Mouse (Mus musculus) midbrain, embryonic 12.5 days (tissue): ENCODE results near the gene Eif1b. TPM values are rescaled to one million over a fixed set of nuclear protein-coding genes. Genes with fewer than 3 reads are reported as not detected.
"Not testable (repeated sequence)": the region's sequence is repeated elsewhere in the genome, so short reads cannot be mapped to it uniquely, and the experiment has no call there.

Experiments
- ATAC-seq: fragments of 200-750 bp; cut with Nextera tagmentation; 2 replicates; pipeline ENCODE4 v1.8.0; 2017; ENCODE audit warnings: low read depth, moderate TSS enrichment, moderate library complexity; ENCODE audit not compliant: low FRiP score
- H3K27ac ChIP-seq: fragments of 300-500 bp; sonication (generic); replicated peaks from 2 replicates; pipeline ENCODE4 v1.5.1; 2016; ENCODE audit warnings: mild to moderate bottlenecking
- H3K27me3 ChIP-seq: fragments of 300-500 bp; sonication (generic); 2 replicates; pipeline ENCODE4 v1.6.1; 2016; ENCODE audit warnings: mild to moderate bottlenecking
- H3K36me3 ChIP-seq: fragments of 300-500 bp; sonication (generic); 2 replicates; pipeline ENCODE4 v1.6.1; 2016
- H3K4me1 ChIP-seq: fragments of 300-500 bp; sonication (generic); 2 replicates; pipeline ENCODE4 v1.6.1; 2016
- H3K4me2 ChIP-seq: fragments of 300-500 bp; sonication (generic); replicated peaks from 2 replicates; pipeline ENCODE4 v1.6.1; 2016; ENCODE audit warnings: mild to moderate bottlenecking, moderate library complexity
- H3K4me3 ChIP-seq: fragments of 300-500 bp; sonication (generic); 2 replicates; pipeline ENCODE4 v1.5.1; 2016; ENCODE audit warnings: mild to moderate bottlenecking
- H3K9ac ChIP-seq: fragments of 300-500 bp; sonication (generic); replicated peaks from 2 replicates; pipeline ENCODE4 v1.6.1; 2016; ENCODE audit warnings: mild to moderate bottlenecking, moderate library complexity
- H3K9me3 ChIP-seq: fragments of 300-500 bp; sonication (generic); 2 replicates; pipeline ENCODE4 v1.6.1; 2016; ENCODE audit warnings: mild to moderate bottlenecking
- WGBS: fragments of 180-500 bp; shearing (Covaris S2); methylation state at CpG from one replicate; pipeline ENCODE4 v1.1.7; 2016; 5-methylcytosine and 5-hydroxymethylcytosine counted together
- polyA plus RNA-seq: library from polyadenylated mRNA; unstranded; fragments of >200 nt; fragmentation: Nextera tagmentation; extraction: Ambion mirVana; gene quantifications from 2 replicates; pipeline ENCODE4 v1.2.1, GENCODE M21; 2016

Gene Eif1b
- polyA plus RNA-seq, 1 experiment from 2014 or later: 279 TPM

DNA sequence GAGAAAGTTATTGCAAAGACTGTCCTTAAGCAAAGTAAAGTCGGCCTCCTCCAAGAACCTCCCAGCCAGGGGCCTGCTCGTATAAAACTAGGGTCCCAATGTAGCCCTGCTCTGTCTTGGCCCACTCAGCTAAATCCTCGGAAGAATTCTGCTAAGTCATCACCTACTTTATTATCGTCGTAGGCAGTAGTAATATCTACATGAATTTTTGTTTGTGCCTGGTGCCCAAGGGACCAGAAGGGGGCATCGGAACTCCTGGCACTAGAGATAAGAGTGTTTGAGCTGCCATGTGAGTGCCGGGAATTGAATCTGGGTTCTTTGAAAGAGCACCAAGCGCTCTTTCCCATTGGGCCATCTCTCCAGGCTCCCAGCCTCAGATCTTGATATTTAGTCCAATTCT is 35.9 kb downstream of the Eif1b start:
- H3K9me3 ChIP-seq: no peaks in the 10 kb centered on the region
- no peaks in the 10 kb centered on the region; the same call in 1 of the 2 replicates for H3K4me1 ChIP-seq
- H3K9ac ChIP-seq: no peak overlapping the region
- H3K4me2 ChIP-seq: no peak overlapping the region
- no peak overlapping the region for H3K27ac ChIP-seq
- H3K4me3 ChIP-seq: no peak overlapping the region
- no peak for ATAC-seq
- H3K27me3 ChIP-seq: no peaks in the 10 kb centered on the region
- H3K36me3 ChIP-seq: no peaks in the 10 kb centered on the region
- 91% methylated on average over 8 of the region's 8 CpGs for WGBS

DNA sequence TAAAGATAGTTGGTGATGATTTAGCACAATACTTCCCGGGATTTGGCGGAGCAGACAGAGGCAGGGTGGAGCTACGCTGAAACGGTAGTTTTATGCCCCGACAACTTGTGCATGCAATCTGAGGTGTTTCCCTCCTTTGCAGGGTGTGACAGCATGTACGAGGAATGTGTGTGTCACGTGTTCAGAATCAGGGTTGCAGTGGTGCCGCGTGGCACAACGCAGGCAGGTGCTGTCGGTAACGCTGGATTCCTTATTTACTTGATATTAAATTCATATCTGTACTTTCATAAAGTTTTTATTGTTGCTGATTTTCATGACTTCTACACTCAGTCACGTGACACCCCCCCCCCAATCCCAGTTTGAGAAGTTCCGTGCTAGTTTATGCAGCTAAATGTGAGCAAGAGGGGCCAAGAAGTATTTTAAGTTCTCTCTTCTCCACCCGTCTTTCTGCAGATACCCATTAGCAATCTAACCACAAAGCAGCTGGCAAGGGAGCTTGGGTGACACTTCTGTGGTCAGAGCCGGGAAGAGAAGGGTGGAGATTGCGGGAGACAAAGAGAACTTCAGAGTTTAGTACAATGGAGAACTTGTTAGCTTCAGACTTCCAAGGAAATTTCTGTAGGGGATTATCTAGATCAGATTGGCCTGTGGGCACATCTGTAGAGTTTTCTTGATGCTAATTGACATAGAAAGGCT is 36.9 kb downstream of the Eif1b start:
- Histone ChIP-seq H3K4me2 (no peak overlapping the region), H3K9ac (no peak overlapping the region), H3K4me3 (no peak overlapping the region), H3K27ac (no peak overlapping the region), H3K27me3 (no peaks in the 10 kb centered on the region), H3K9me3 (0 out of 2 replicates have a peak, but pooled peaks cover under 1% of the 10 kb centered on the region), H3K4me1 (no peaks in the 10 kb centered on the region; the same call in 1 of the 2 replicates), H3K36me3 (no peaks in the 10 kb centered on the region)
- ATAC-seq: no peak
- WGBS: 89% methylated on average over 17 of the region's 17 CpGs

DNA sequence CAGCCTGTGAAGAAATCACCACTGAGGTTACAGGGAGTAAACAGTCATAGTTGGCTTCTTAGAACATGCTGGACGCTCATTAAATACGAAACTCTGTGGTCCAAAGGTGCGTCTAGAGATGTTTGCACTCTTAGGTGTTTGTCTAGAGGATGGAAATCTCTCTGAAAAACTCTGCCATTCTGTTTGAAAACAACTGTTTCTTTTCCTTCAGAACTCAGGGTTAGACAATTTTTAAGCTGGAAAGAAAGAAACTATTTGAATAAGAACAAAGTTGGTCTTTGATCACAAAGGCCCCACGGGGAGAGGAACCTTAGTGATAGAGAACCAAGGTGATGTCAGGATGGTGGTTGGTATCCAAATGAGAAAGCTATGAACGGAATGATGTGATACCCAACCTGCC is 38.4 kb downstream of the Eif1b start:
- H3K4me2 ChIP-seq: no peak overlapping the region
- H3K9ac ChIP-seq: no peak overlapping the region
- no peaks in the 10 kb centered on the region for H3K36me3 ChIP-seq
- no peak overlapping the region for H3K27ac ChIP-seq
- no peak overlapping the region for H3K4me3 ChIP-seq
- WGBS: 92% methylated on average over 5 of the region's 5 CpGs
- no peaks in the 10 kb centered on the region for H3K27me3 ChIP-seq
- H3K4me1 ChIP-seq: no peaks in the 10 kb centered on the region; the same call in 1 of the 2 replicates
- 0 out of 2 replicates have a peak, but pooled peaks cover 3% of the 10 kb centered on the region for H3K9me3 ChIP-seq
- ATAC-seq: no peak

DNA sequence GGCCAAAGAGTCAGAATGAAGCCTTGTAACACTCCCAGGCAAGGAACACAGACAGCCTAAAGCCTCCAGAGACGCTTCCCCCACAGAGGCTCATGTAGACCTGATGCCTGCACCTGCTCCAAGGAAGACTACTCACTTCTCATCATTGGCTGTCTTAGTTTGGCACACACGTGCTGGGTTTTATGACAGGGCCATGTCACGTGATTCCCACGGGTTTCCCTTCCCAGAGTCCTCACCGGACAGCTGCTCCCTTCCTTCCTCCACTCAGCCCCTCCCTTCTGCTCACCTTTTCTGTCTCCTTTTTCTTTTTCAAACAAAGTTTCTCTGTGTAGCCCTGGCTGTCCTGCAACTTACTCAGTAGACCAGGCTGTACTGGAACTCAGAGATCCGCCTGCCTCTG is 40.0 kb downstream of the Eif1b start:
- no peak overlapping the region for H3K27ac ChIP-seq
- 93% methylated on average over 6 of the region's 6 CpGs for WGBS
- no peaks in the 10 kb centered on the region for H3K36me3 ChIP-seq
- no peaks in the 10 kb centered on the region for H3K27me3 ChIP-seq
- no peak overlapping the region for H3K9ac ChIP-seq
- H3K4me2 ChIP-seq: no peak overlapping the region
- no peak overlapping the region for H3K4me3 ChIP-seq
- H3K9me3 ChIP-seq: 0 out of 2 replicates have a peak, but pooled peaks cover 3% of the 10 kb centered on the region
- H3K4me1 ChIP-seq: no peaks in the 10 kb centered on the region; the same call in 1 of the 2 replicates
- ATAC-seq: no peak

DNA sequence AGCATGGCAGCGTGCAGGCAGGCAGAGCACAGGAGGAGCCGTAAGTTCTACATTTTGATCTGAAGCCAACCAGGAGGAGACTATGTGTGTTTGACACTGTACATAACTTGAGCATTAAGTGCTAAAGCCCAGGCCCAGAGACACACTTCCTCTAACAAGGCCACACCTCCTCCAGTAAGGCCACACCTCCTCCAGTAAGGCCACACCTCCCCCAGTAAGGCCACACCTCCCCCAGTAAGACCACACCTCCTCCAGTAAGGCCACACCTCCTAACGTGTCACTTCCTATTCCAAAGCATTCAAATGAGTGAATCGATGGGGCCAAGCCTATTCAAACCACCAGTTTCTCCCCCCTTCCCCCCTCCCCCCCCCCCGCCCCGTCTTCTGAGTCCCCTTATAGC is 40.7 kb downstream of the Eif1b start:
- Histone ChIP-seq H3K36me3 (no peaks in the 10 kb centered on the region), H3K4me1 (no peaks in the 10 kb centered on the region), H3K4me2 (no peak overlapping the region), H3K9ac (no peak overlapping the region), H3K27me3 (no peaks in the 10 kb centered on the region), H3K27ac (no peak overlapping the region), H3K9me3 (0 out of 2 replicates have a peak, but pooled peaks cover 3% of the 10 kb centered on the region), H3K4me3 (no peak overlapping the region)
- ATAC-seq: no peak
- WGBS: 82% methylated on average over 6 of the region's 6 CpGs

DNA sequence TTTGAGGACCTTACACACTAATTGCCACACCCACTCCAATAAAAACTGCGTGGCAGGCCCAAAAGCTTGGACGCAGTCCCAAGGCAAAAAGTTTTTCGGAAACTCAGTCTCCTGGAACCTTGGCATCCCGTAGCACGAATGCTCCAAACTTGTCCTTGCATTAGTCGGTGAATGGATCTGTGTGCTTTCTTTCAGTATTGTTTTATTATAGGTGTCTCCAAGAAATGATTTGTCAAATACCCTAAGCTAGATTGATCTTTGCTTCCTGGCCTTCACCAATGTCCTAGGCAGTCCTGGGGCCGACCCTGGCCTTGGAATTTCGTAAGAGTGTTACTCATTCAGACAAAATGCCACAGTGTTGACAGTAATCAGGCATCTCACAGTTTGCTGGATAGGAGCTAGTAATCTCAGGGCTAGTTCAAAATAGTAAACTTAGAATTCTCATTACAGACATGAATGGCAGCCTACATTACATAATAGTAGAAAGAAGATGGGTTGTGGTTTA is 41.5 kb downstream of the Eif1b start:
- not testable (repeated sequence) for H3K4me3 ChIP-seq, H3K9ac ChIP-seq
- 94% methylated on average over 8 of the region's 8 CpGs for WGBS

DNA sequence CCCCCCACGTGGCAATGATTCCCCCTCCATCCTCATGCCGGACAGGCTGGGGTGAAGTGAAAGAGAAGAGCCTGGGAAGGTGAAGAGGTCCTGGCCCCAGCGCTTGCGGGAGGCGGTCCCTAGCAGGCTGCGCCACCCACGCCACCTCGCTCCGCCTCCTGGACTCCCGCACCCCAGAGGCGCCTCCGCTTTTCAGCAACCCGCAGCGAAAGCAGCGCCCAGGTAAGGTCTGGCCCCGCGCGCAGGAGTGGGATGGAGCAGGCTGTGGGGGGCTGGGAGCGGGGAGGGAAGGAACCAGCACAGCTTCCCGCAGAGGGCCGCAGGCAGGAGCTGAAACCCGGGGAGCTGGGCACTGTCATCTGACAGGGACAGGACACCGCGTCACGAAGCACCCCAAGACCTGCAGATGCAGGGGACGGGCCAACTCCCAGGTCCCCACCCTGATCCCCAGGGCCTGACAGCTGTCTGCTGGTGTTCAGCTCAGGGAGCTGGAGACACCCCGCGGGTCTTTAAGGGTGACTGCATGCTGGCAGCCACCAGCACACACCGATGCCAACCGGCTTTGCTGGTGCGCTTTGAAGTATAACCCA is 47.7 kb downstream of the Eif1b start, which contains the start of gene Entpd3:
TSS of gene Entpd3 (plus strand) at position 157 of the 590 bp plus-strand sequence.
- peaks cover 42% of the 10 kb centered on the region for H3K27me3 ChIP-seq
- H3K9me3 ChIP-seq: no peaks in the 10 kb centered on the region
- H3K36me3 ChIP-seq: no peaks in the 10 kb centered on the region
- peak within 1 kb of the TSS; percentile 57 for H3K9ac ChIP-seq
- WGBS: 1% methylated on average over 31 of the region's 31 CpGs
- H3K4me1 ChIP-seq: peaks cover 12% of the 10 kb centered on the region
- H3K27ac ChIP-seq: no peak within 1 kb of the TSS
- ATAC-seq: no peak
- peak within 1 kb of the TSS; percentile 43 for H3K4me3 ChIP-seq
- H3K4me2 ChIP-seq: peak within 1 kb of the TSS; percentile 71

More for the DNA sequence above, 41.5 kb downstream of the Eif1b start:
- not testable (repeated sequence) for H3K4me1 ChIP-seq, H3K36me3 ChIP-seq, H3K4me2 ChIP-seq, H3K27ac ChIP-seq, H3K27me3 ChIP-seq, ATAC-seq, H3K9me3 ChIP-seq

DNA sequence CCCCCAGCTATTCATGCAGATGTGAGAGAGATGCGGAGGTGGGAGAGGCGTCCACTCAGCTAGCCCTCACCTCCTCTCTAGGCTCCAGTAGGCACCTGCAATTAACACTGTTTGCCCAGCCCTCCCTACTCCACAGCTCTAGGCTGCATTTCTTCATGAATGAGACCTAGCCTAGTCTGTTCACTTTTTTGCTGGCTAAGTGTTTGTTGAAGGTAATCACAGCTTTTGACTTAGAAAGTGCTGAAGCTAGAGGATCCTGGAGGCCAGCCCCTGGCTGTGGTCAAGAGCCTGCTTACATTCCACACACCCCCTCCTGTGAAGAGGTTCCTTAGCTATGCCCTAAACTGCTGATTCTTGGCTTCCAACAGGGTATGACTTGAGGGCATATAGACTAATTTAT is 49.4 kb downstream of the Eif1b start:
- Histone ChIP-seq H3K36me3 (no peaks in the 10 kb centered on the region), H3K4me2 (no peak overlapping the region), H3K9me3 (no peaks in the 10 kb centered on the region), H3K4me3 (no peak overlapping the region), H3K9ac (no peak overlapping the region), H3K27me3 (peaks cover 42% of the 10 kb centered on the region), H3K27ac (no peak overlapping the region), H3K4me1 (peaks cover 12% of the 10 kb centered on the region)
- 20% methylated on average over 2 of the region's 2 CpGs for WGBS
- ATAC-seq: no peak

DNA sequence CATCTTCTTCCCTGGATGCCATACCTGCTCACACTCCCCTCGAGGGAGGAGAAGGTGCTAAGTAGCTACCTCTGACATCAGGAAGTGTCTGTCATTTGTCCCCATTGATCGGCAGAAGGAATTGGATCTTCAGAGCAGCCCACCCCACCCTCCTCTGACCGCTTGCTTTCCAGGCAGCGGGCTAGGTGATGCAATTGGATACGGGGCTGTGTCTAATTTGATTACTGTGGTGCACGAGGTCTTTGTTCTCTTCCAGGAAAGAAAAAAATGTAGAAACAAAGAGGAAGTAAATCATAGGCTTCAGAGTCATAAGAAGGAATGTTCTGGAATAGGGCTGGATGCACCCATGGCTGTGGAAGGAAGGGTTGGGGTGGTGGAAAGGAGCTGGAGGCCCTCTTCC is 50.2 kb downstream of the Eif1b start:
- H3K4me2 ChIP-seq: no peak overlapping the region
- no peak for ATAC-seq
- H3K4me1 ChIP-seq: peaks cover 12% of the 10 kb centered on the region
- H3K36me3 ChIP-seq: no peaks in the 10 kb centered on the region
- H3K27me3 ChIP-seq: peaks cover 42% of the 10 kb centered on the region
- 29% methylated on average over 6 of the region's 6 CpGs for WGBS
- no peak overlapping the region for H3K9ac ChIP-seq
- H3K4me3 ChIP-seq: no peak overlapping the region
- no peak overlapping the region for H3K27ac ChIP-seq
- H3K9me3 ChIP-seq: no peaks in the 10 kb centered on the region

Other genes with a start within 250 kb of the Eif1b start
- gene Myrip, start 190.7 kb upstream of the Eif1b start, polyA plus RNA-seq: 2.0 and 2.3 TPM in 2 replicates
- 0.25 and 0.43 TPM in 2 replicates for gene Entpd3, start 47.6 kb downstream of the Eif1b start, polyA plus RNA-seq
- 583 and 600 TPM in 2 replicates for gene Rpl14, start 79.2 kb downstream of the Eif1b start, polyA plus RNA-seq